ENCODE assay signal across 17 mouse cellular contexts in genomic region chr13:104329336-104329735, GRCm38 (mm10).
"Had no signal": no experiment of that assay in that cellular context is flagged by ENCODE, and none has a peak within 500 bp of the region (broad histone marks: within the 10 kb centered on the region; RNA-seq: fewer than 3 reads in every experiment).

No protein-coding gene starts in this region.

- DNase-seq: liver, embryonic 13.5 days; liver, postnatal 0 days; lung, postnatal 14 days; right cerebral cortex, postnatal 14 days; thymus, adult 2 months; thymus, postnatal 25 days; thymus, postnatal 4 days had no signal

- H3K9ac ChIP-seq: liver, embryonic 13.5 days; liver, embryonic 15.5 days; liver, postnatal 0 days; midbrain, embryonic 13.5 days; midbrain, embryonic 15.5 days; neural tube, embryonic 13.5 days; stomach, embryonic 15.5 days had no signal

- H3K4me2 ChIP-seq: liver, embryonic 11.5 days; liver, embryonic 13.5 days; liver, embryonic 15.5 days; midbrain, embryonic 11.5 days; midbrain, embryonic 13.5 days; midbrain, embryonic 15.5 days; neural tube, embryonic 13.5 days; stomach, embryonic 15.5 days had no signal

- H3K4me3 ChIP-seq: liver, embryonic 13.5 days; liver, embryonic 15.5 days; megakaryocyte, embryonic 14.5 days; midbrain, embryonic 13.5 days; midbrain, embryonic 15.5 days; neural tube, embryonic 13.5 days; stomach, embryonic 15.5 days had no signal

- H3K27ac ChIP-seq: liver, embryonic 13.5 days; liver, embryonic 15.5 days; macrophage; midbrain, embryonic 13.5 days; midbrain, embryonic 15.5 days; neural tube, embryonic 13.5 days; stomach, embryonic 15.5 days; stomach, postnatal 0 days had no signal

- H3K36me3 ChIP-seq: liver, embryonic 13.5 days; liver, embryonic 15.5 days; midbrain, embryonic 13.5 days; midbrain, embryonic 15.5 days; stomach, embryonic 15.5 days had no signal

- H3K9me3 ChIP-seq: liver, embryonic 13.5 days; liver, embryonic 15.5 days; megakaryocyte, embryonic 14.5 days; midbrain, embryonic 13.5 days; midbrain, embryonic 15.5 days; neural tube, embryonic 13.5 days; stomach, embryonic 15.5 days had no signal

- H3K27me3 ChIP-seq: liver, embryonic 13.5 days; liver, embryonic 15.5 days; megakaryocyte, embryonic 14.5 days; midbrain, embryonic 13.5 days; midbrain, embryonic 15.5 days; neural tube, embryonic 13.5 days; stomach, embryonic 15.5 days had no signal

- ATAC-seq: liver, postnatal 0 days; midbrain, embryonic 13.5 days; midbrain, embryonic 15.5 days had no signal

- H3K4me1 ChIP-seq: liver, embryonic 13.5 days; liver, embryonic 15.5 days; megakaryocyte, embryonic 14.5 days; midbrain, embryonic 13.5 days; midbrain, embryonic 15.5 days; neural tube, embryonic 13.5 days; stomach, embryonic 15.5 days had no signal
